Mouse (Mus musculus): ENCODE data around the gene Spata4. TPM values are rescaled to one million over a fixed set of nuclear protein-coding genes. Genes with fewer than 3 reads are reported as not detected.
"Not testable (repeated sequence)": the region's sequence is repeated elsewhere in the genome, so short reads cannot be mapped to it uniquely, and the experiment has no call there.

Spata4 gene
- total RNA-seq (2021) = under 1 TPM in 1 of 2 experiments, not detected in 1; 0.63 TPM
- long read RNA-seq, experiment 1 = 0 reads
- long read RNA-seq, experiment 2 = 0 reads

DNA sequence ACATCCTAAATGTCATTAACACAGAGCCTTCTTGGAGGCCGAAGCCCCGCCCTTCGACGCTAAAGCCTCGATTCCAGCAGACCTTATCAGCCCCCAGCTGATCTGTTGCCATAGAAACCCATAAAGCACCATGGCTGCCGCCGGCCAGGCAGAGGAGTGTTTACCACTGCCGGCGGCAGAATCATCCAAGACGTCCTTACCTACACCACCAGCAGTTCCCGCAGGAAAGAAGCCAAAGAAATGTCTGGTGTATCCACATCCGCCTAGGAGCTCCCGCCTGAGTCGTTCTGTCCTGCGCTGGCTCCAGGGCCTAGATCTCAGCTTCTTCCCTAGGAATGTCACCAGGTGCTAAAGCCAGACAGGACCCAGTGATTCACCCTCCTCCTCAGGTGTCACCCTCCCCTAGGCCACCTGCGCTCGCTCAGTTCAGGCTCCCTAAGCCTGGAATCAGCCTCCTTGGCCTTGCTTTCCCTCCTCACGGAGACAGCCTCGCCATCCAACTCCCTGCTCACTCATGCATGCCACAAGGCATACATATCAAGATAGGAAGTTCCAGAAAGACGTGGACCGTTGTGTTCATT lies at the start of gene Spata4:
Gene Spata4, plus strand, starts transcription at position 111 of the 581 bp plus-strand sequence.
- DNase-seq (ENCODE audit: low spot score in 2 of 2) = peak; percentile 33 to 49
- intact Hi-C loops (cut with DNase I) = no loop called here

DNA sequence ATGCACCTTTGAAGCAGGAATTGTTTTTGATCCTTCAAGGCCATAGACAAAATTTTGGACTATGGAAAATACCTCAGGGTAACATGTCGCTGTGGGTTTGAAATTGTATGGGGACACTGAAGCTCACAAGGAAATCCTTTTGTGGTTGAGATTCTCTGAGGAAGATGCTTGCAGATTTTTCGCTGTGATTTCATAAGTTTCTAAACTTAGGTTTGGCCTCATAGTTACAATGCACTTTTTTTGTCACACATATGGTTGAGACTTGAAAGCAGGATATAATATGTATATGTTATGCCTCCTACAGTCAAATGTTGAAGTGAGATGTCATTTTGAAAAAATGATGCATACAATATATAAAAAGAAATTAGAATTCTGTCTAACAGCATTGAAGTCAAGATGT lies 45.7 kb upstream of the Spata4 start:
- peak in 1 of 2 experiments; percentile 33 for DNase-seq (ENCODE audit: low spot score in 2 of 2)
- intact Hi-C loops (cut with DNase I) = no loop called here

DNA sequence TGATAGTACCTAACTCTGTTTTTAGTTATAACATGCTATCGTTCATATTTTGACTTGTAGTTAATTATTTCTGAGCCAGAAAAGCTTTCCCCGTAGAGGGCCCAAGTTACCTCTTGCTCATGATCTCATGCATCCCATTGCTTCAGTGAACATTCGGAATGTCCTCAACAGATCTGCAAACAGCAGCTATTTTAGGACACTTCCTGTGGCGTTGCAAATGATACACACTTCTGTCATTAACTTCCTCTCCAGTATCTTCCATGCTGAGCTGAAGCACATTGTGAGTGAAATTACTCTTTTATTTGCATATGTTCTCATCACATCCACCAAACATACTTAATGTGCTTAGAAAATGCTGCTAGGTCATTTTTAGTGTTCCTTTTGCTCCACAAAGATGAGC lies 38.4 kb upstream of the Spata4 start:
- intact Hi-C loops (cut with DNase I) = no loop called here
- no peak for DNase-seq (ENCODE audit: low spot score in 2 of 2)

DNA sequence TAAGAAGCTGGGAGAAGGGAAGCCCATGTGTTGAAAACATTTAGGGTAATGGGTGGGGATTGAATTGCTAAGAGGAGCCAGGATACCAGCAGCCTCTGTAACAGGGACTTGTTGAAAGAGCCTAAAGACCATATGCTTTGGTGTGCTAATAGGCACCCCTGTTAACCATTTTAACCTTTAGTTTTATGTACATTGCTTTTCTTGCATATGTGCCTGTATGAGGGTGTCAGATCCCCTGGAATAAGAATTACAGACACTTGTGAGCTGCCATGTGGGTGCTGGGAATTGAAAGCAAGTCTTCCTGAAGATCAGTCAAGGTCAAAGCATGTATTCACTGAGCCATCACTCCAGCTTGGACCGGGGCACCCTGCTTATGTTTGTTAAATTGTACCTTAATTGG lies 35.4 kb upstream of the Spata4 start:
- intact Hi-C loops (cut with DNase I) = no loop called here
- DNase-seq (ENCODE audit: low spot score in 2 of 2) = no peak

DNA sequence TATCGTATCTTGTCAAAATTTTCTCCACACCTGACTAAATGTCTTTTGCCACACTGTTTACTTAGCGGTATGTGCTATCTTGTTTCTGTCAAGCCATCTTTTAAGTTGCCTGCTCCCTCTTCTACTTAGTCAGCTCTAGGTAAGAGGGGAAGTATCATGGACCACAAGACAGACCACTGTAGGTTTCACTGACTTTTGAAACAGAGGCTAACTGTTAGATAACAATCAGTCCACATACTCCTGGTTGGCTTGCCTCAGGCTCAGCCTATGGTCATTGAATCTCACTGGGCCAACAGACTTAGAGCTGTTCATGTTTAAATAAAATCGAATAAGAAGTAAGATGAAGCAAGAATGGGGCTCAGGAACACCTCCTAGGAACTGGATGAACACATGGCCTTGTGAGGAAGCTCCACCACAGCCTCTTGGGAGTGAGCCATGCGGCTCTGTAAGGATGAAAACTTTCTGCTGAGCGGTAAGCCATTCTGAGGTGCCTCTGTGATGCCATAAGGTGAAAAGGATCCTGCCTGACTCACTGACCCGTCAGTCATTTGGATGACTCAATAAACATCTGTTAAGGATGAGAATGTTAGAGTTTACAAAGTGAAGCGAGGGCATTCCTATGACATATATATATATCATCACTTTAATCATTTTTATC lies 34.8 kb upstream of the Spata4 start:
- intact Hi-C loops (cut with DNase I) = no loop called here
- DNase-seq (ENCODE audit: low spot score in 2 of 2) = no peak

DNA sequence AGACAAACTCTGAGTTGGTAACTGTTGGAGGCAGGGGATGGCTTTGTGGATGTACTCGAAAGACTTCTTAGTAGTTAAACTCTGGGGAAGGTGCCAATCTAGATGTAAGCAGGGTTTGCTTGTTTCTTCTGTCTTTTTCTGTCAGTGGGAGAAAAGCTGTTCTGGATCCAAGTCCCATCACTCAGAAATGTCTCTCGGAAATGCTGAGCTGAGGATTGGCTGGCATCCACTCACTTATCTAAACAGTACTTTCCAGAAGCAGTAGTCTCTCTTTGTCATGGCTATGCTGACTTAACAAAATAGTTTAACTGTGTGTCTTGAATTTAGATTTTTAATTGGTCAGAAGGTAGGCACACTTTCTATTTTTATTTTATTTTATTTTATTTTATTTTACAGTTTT lies 33.4 kb upstream of the Spata4 start:
- DNase-seq (ENCODE audit: low spot score in 2 of 2) = no peak
- intact Hi-C loops (cut with DNase I) = no loop called here

DNA sequence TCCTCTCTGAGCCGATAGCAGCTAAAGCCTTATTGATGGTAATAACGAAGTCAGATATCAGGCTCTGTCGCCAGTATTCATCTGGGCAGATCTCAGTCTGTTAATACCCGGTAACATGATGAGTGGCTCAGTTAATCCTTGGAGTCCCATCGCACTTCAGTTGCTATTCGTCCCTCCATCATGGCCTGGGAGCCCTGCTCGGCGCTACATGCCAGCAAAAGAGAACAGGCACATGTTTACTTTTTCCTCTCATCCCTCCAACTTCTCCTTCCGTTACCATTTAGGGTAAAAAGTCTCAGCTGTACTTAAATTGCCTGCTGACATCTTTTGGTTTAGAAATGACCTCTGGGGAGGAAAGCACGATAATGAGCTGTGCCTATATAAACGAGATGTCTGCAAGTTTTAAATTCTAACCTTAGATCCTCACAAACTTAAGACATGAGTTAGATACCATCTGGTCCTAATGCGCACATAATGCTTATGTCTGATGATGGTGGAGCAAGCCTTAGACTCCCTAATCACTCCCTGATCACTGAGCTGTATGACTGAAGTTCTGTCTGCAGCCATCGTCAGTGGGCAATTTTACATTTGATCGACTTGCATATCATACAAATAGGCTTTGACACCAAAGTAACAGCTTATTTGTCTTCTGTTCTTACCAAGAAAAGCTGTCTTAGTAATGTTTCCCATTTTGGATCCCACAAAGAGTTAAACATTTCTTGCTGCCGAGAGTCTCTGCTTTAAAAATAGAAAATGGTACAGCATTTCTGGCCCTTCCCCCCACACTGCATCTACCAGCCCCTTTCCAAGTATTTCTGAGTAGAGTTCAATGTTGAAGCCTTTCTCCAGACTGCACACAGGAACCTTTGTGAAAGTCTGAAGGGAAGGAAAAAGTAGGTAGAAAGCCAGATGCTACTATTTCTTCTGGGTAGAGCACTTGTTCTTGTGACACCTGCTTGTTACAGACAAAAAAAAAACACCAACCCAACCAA lies 29.7 kb upstream of the Spata4 start:
- DNase-seq (ENCODE audit: low spot score in 2 of 2) = peak in 1 of 2 experiments; percentile 23

DNA sequence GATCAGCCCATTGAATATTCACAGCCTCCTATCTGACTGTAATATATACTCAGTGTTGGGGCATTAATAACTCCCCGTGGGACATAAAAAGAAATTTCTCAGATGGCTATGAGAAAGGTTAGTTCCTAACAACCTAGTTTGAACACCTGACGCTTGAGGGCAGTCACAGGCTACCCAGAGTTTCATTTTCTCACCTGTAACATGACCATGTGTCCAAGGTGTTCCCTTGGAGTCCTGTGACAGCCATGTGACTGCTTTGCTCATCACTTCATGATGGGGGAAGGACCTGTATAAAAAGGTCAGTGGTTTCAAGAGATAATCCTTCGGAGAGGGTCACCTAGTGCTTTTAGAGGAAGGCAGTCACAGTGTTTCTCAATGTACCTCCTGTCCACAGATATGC lies 19.1 kb upstream of the Spata4 start:
- intact Hi-C loops (cut with DNase I) = no loop called here
- no peak for DNase-seq (ENCODE audit: low spot score in 2 of 2)

More for the DNA sequence above, 29.7 kb upstream of the Spata4 start:
- intact Hi-C loops (cut with DNase I) = no loop called here

DNA sequence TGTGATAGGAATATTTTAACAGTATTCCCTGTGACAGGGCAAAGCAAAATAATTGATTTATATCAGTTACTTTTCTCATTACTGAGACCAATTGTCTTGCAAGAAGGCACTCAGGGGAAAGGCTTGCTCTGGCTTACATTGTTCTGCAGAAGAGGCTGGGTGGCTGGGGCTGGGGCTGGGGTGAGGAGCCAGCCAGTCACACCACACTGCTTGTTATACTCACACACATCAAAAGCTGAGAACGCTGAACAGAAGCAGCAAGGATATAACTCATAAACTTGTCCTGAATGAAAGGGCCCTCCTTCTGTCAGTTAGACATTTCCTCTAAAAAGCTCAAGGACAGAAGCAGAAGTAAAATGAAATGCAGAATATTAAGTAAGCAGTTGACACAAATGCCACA lies 17.7 kb upstream of the Spata4 start:
- no peak for DNase-seq (ENCODE audit: low spot score in 2 of 2)
- intact Hi-C loops (cut with DNase I) = no loop called here

DNA sequence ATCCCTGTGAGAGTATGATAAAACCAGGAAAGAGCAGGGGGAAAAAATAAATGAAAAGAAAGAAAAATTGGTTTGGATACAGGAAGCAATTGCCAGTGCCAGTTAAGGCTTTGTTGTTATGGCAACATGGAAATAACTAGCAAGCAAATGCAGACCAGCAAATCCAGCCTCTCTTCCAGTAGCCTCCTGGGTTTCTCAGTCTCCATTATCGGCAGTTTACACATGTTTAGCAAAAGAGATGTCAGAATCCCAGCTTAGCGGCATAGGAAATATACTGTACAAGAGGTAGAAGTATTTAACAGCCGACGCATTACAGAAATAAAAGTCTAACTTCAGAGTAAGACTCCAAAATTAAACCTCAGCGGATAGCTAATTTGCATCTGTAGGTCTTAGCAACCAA lies 5.9 kb upstream of the Spata4 start:
- DNase-seq (ENCODE audit: low spot score in 2 of 2) = peak in 1 of 2 experiments; percentile 13
- intact Hi-C loops (cut with DNase I) = loop anchor here (5.0 kb wide), 1 partner anchor 67 kb away; the partner anchor contains the start of genes Asb5 and Spcs3

DNA sequence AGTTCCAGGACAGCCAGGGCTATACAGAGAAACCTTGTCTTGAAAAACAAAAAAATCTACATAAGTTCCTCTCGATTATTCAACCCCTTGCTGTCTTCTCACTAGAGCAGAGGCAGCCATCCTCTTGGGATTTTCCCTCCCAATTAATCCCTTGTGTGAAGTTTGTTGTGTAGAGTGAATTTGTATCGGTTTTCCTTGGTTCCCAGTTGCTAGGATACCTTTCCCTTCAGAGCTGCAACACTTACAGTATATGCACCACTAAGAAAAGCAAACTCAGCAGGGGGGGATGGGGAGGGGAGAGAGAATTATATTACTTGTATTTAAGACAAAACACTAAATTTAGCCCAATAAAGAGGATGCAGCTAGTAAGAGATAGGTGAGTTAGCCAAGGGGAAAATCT lies 4.5 kb upstream of the Spata4 start:
- intact Hi-C loops (cut with DNase I) = loop anchor here (5.0 kb wide), 1 partner anchor 69 kb away; the partner anchor contains the start of genes Asb5 and Spcs3
- no peak for DNase-seq (ENCODE audit: low spot score in 2 of 2)

DNA sequence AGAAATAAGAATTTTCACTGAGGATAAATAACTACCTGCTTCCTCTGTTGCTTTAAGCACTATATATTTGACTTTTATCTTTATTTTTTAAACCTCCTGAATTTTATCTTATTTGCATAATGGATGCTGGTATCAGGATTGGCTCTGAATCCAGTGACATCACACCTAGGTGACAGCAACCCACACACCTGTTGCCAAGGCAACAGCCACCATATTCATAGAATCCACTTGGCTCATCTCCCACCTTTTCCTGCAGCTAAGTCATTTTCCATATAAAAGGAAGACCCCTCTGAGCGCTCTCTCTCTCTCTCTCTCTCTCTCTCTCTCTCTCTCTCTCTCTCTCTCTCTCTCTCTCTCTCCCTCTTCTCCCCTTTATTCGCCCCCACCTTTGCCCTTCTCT lies 3.6 kb upstream of the Spata4 start:
- intact Hi-C loops (cut with DNase I) = loop anchor here (5.0 kb wide), 1 partner anchor 70 kb away; the partner anchor contains the start of genes Asb5 and Spcs3
- peak; percentile 54 to 90 for DNase-seq (ENCODE audit: low spot score in 2 of 2)

DNA sequence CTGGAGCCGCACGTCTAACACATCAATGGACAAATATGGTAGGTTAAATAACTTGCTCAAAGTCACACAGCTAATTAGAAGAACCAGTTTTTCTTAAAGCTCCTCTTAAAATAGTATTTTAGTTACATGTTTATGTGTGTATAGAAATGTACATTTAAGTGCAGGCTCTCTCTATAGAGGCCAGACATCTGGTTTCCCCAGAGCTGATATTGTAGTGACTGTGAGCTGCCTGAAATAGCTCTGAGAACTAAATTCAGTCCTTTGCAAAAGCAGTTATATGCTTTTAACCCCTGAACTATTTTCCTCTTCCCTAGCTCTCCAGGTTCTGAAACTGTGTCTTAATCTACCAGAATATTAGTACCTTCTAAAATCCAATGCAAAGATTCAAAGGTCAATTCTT lies 3.2 kb upstream of the Spata4 start:
- intact Hi-C loops (cut with DNase I) = loop anchor here (5.0 kb wide), 1 partner anchor 70 kb away; the partner anchor contains the start of genes Asb5 and Spcs3
- DNase-seq (ENCODE audit: low spot score in 2 of 2) = peak in 1 of 2 experiments; percentile 53

DNA sequence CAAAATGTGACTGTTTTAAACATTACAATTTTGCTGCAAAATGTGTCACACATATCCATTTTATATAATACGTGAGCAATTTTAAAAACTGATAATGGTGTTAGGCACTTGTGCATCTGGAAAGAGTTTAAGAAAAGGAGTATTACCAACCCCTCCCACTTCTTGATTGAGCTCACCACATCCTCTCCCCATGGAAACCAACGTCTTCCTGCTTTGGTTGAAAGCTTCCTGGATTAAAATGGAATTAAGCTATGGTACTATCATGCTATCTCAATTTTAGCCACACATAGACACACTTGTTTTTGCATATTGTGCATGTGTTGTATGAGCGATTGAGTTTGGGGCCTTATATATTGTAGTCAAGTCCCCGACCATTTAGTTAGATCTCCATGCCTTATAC lies 2.9 kb downstream of the Spata4 start:
- no peak for DNase-seq (ENCODE audit: low spot score in 2 of 2)
- intact Hi-C loops (cut with DNase I) = no loop called here

DNA sequence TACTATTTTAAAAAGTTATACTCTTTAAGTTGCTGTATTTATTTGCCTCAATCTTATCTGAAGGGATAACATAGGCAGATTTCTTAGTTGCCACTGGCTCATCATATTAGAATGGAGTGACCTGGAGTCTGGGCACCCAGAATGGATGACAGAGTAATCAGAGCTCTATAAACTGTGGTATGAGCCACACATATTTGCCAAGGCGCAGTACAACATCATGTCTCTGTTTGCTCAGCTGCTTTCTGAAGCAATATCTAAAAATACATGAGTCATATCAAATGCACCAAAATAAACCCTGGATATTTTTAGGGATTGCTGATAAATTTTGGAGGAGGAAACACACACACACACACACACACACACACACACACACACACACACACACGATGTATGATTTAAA lies 8.8 kb downstream of the Spata4 start:
- no peak for DNase-seq (ENCODE audit: low spot score in 2 of 2)
- intact Hi-C loops (cut with DNase I) = no loop called here

DNA sequence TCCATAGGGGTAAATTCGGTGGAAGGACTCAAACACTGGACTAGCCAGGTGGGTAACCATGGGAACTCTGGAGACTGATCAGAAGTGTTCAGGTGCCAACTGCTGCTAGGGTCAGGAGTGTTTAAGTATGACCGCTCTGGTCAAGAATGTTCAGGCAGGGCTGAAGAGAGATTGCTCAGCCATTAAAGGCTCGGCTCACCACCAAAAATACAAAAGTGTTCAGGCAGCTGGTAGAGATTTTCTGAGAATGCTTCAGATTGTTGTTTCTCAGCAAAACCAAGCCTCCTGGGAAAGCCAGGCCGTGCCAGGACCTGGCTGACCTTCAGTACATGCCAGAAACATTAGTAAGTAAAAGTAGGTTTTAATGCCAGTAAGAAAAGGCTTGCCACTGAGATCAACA lies 9.7 kb downstream of the Spata4 start:
- no peak for DNase-seq (ENCODE audit: low spot score in 2 of 2)
- intact Hi-C loops (cut with DNase I) = no loop called here

DNA sequence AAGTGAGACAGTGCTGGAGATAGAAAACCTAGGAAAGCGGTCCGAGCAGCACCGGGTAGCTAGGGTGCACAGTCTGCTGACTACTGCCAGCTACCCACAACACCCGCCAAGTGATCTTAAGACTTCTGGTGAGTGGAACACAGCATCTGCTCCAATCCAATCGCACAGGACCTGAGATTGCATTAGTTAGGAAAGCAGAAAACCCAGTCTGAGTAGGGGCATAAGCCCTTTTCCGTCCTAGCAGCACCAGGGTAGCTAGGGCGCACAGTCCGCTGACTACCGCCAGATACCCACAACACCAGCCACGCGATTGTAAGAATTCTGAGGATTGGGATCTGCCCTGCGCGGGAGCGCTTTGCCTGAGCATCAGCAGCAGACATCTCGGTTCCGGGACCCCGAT lies 16.1 kb downstream of the Spata4 start:
- intact Hi-C loops (cut with DNase I); DNase-seq (ENCODE audit: low spot score in 2 of 2): not testable (repeated sequence)

DNA sequence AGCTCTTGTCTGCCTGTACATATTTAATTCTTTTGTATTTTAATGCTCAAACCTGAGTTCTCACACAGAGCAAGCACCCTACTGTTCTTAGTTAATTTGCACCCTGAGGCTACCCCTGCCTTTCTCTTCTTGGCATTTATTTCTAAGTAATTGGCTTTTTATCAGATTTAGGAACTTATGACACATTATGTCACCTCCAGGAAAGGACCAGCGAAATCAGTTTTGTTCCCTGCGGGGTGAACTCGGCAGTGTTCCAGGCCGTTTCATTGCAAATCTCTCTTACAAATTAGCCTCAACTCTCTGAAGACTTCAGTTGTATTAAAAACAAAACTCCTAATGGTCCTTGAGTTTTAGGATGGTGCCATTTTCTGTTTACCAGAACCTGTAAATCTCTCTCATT lies 38.1 kb downstream of the Spata4 start:
- DNase-seq (ENCODE audit: low spot score in 2 of 2) = no peak
- intact Hi-C loops (cut with DNase I) = no loop called here
